Mouse (Mus musculus) kidney, adult 2 months (tissue): Measurements from ENCODE around the gene Tspan6. TPM values are rescaled to one million over a fixed set of nuclear protein-coding genes. Genes with fewer than 3 reads are reported as not detected.
A peak's percentile ranks its signal among the peaks of the same experiment; 100 is the strongest.

ENCODE experiments used
- DNase-seq: peaks from one replicate; pipeline ENCODE4 v3.0.0; 2021
- H3K27ac ChIP-seq: fragments of 200-500 bp; 2 replicates; pipeline ENCODE4 v1.5.1; 2012; ENCODE audit warnings: low read depth, low read length, control low read depth, inconsistent platforms; ENCODE audit not compliant: insufficient read depth
- H3K27me3 ChIP-seq: fragments of 200-500 bp; replicated peaks from 2 replicates; pipeline ENCODE4 v1.6.1; 2012; ENCODE audit warnings: mild to moderate bottlenecking, moderate library complexity, low read length, inconsistent platforms; ENCODE audit not compliant: control insufficient read depth, insufficient read depth
- H3K36me3 ChIP-seq: fragments of 200-500 bp; 2 replicates; pipeline ENCODE4 v1.6.1; 2012; ENCODE audit warnings: mild to moderate bottlenecking, moderate library complexity, low read length, inconsistent platforms; ENCODE audit not compliant: control insufficient read depth, insufficient read depth
- H3K4me1 ChIP-seq: fragments of 200-500 bp; 2 replicates; pipeline ENCODE4 v1.6.1; 2011; ENCODE audit warnings: low read length; ENCODE audit not compliant: control insufficient read depth, insufficient read depth
- H3K4me3 ChIP-seq: fragments of 200-500 bp; 2 replicates; pipeline ENCODE4 v1.5.1; 2011; ENCODE audit warnings: mild to moderate bottlenecking, low read depth, low read length, control low read depth; ENCODE audit not compliant: insufficient read depth
- CTCF ChIP-seq: fragments of 200-500 bp; conservative IDR thresholded peaks from 2 replicates; pipeline ENCODE4 v1.5.1; 2011; ENCODE audit warnings: low read depth, mild to moderate bottlenecking, control low read depth, low read length, moderate library complexity, mixed read lengths; ENCODE audit not compliant: insufficient read depth, insufficient read length
- POLR2A ChIP-seq: fragments of 200-500 bp; IDR thresholded peaks from one replicate; pipeline ENCODE4 v1.6.1; 2011; ENCODE audit warnings: low read depth, low read length, control low read depth
- WGBS: fragments of 180-500 bp; shearing (Covaris S2); methylation state at CpG from one replicate; pipeline ENCODE4 v1.1.7; 2018; 5-methylcytosine and 5-hydroxymethylcytosine counted together
- polyA plus RNA-seq: library from polyadenylated mRNA; depleted of rRNA; stranded (reverse); fragments of >200 nt; gene quantifications from 2 replicates; pipeline ENCODE4 v1.2.3, GENCODE M21; 2012

Tspan6 gene
- polyA plus RNA-seq, 1 experiment = 6.1 TPM

- DNase-seq = peak; percentile 24
- Histone ChIP-seq H3K4me1 (no peaks in the 10 kb centered on the region), H3K27ac (no peak overlapping the region), H3K4me3 (no peak overlapping the region), H3K36me3 (no peaks in the 10 kb centered on the region), H3K27me3 (no peaks in the 10 kb centered on the region)
- WGBS = 23% methylated on average over 7 of the region's 7 CpGs
- no peak for TF ChIP-seq POLR2A
- no peak for TF ChIP-seq CTCF
Measured at GRCm38 (mm10) chrX:133914219-133914618, 16.0 kb upstream of the Tspan6 start.

- Histone ChIP-seq H3K27ac (no peak overlapping the region), H3K4me3 (no peak overlapping the region), H3K27me3 (no peaks in the 10 kb centered on the region), H3K36me3 (no peaks in the 10 kb centered on the region), H3K4me1 (no peaks in the 10 kb centered on the region)
- DNase-seq = no peak
- WGBS = 90% methylated on average over 3 of the region's 3 CpGs
- TF ChIP-seq CTCF (no peak), POLR2A (no peak)
Measured at GRCm38 (mm10) chrX:133913006-133913405, 14.8 kb upstream of the Tspan6 start.

GRCm38 (mm10) chrX:133911397-133912103 lies 13.3 kb upstream of the Tspan6 start:
- Histone ChIP-seq H3K4me3 (no peak overlapping the region), H3K36me3 (no peaks in the 10 kb centered on the region), H3K27ac (peak overlapping the region; percentile 74), H3K4me1 (no peaks in the 10 kb centered on the region), H3K27me3 (no peaks in the 10 kb centered on the region)
- peak; percentile 53 for DNase-seq
- TF ChIP-seq POLR2A (no peak), CTCF (no peak)
- 52% methylated on average over 10 of the region's 10 CpGs for WGBS

- Histone ChIP-seq H3K27ac (no peak within 1 kb of the TSS), H3K27me3 (no peaks in the 10 kb centered on the region), H3K36me3 (no peaks in the 10 kb centered on the region), H3K4me1 (no peaks in the 10 kb centered on the region), H3K4me3 (peak within 1 kb of the TSS; percentile 25; the same call in 1 of the 2 replicates)
- WGBS = 9% methylated on average over 3 of the region's 3 CpGs
- no peak for DNase-seq
- TF ChIP-seq CTCF = no peak
Measured at GRCm38 (mm10) chrX:133908261-133908660, 10.0 kb upstream of the Tspan6 start, which contains the start of gene Srpx2. Srpx2 (plus strand) TSS chrX:133908426.

GRCm38 (mm10) chrX:133888111-133888510 lies 10.1 kb downstream of the Tspan6 start:
- no peak for DNase-seq
- H3K4me3 ChIP-seq = no peak overlapping the region
- TF ChIP-seq POLR2A (no peak), CTCF (no peak)

GRCm38 (mm10) chrX:133887308-133887707 lies 10.9 kb downstream of the Tspan6 start:
- H3K4me3 ChIP-seq = no peak overlapping the region
- TF ChIP-seq CTCF (no peak), POLR2A (no peak)
- no peaks in the 10 kb centered on the region for H3K36me3 ChIP-seq
- 98% methylated on average over 3 of the region's 3 CpGs for WGBS
- DNase-seq = no peak
- H3K27me3 ChIP-seq = no peaks in the 10 kb centered on the region
- no peak overlapping the region for H3K27ac ChIP-seq
- H3K4me1 ChIP-seq = no peaks in the 10 kb centered on the region

More at GRCm38 (mm10) chrX:133888111-133888510, 10.1 kb downstream of the Tspan6 start:
- H3K27me3 ChIP-seq = no peaks in the 10 kb centered on the region
- H3K36me3 ChIP-seq = no peaks in the 10 kb centered on the region
- WGBS = 91% methylated on average over 5 of the region's 5 CpGs
- no peak overlapping the region for H3K27ac ChIP-seq
- no peaks in the 10 kb centered on the region for H3K4me1 ChIP-seq

GRCm38 (mm10) chrX:133869743-133870142 lies 28.5 kb downstream of the Tspan6 start:
- Histone ChIP-seq H3K27me3 (no peaks in the 10 kb centered on the region), H3K36me3 (no peaks in the 10 kb centered on the region), H3K4me1 (no peaks in the 10 kb centered on the region), H3K27ac (no peak overlapping the region), H3K4me3 (no peak overlapping the region)
- no peak for DNase-seq
- TF ChIP-seq CTCF = no peak
- TF ChIP-seq POLR2A = no peak
- 82% methylated on average over 6 of the region's 6 CpGs for WGBS
